Mouse (Mus musculus): ENCODE measurements around the gene Ifnk.

- TF ChIP-seq CTCF (IDR thresholded peaks at IDR 0.05 in 2 of 3, conservative IDR thresholded peaks at IDR 0.05 in 1 of 3; ENCODE audit: control insufficient read depth in 1 of 3, insufficient read depth in 1 of 3, low read depth in 2 of 3, low read length in 3 of 3, poor library complexity in 1 of 3, severe bottlenecking in 1 of 3) (no peak), ZNF384 (IDR thresholded peaks at IDR 0.05; ENCODE audit: low read depth, low read length) (no peak), CHD2 (IDR thresholded peaks at IDR 0.05; ENCODE audit: low read length) (no peak), EP300 (IDR thresholded peaks at IDR 0.05; ENCODE audit: low read depth in 1 of 2, low read length in 2 of 2) (no peak), GATA1 (IDR thresholded peaks at IDR 0.05; ENCODE audit: low read depth, low read length) (no peak), POLR2A (IDR thresholded peaks at IDR 0.05; ENCODE audit: control insufficient read depth in 1 of 2, insufficient read depth in 1 of 2, low read depth in 1 of 2, low read length in 2 of 2, poor library complexity in 1 of 2) (no peak), RAD21 (IDR thresholded peaks at IDR 0.05; ENCODE audit: low read depth, low read length) (no peak), TCF12 (IDR thresholded peaks at IDR 0.05; ENCODE audit: low read depth, low read length) (no peak)
Measured at GRCm38 (mm10) chr4:35117144-35117543, 34.7 kb upstream of the Ifnk start.
